Mouse (Mus musculus) thymus, postnatal 10 days (tissue): ENCODE data around the gene Sox15.

Source experiments
- DNase-seq, 2 experiments: peaks; one replicate each; pipeline ENCODE4 v3.0.0; 2021; ENCODE audit warnings: low spot score in 2 of 2

The Sox15 gene

GRCm38 (mm10) chr11:69633128-69633866 lies 21.8 kb upstream of the Sox15 start:
- DNase-seq = no peak

- DNase-seq = no peak
Observed at GRCm38 (mm10) chr11:69635471-69635870, 19.6 kb upstream of the Sox15 start.

- no peak for DNase-seq
Observed at GRCm38 (mm10) chr11:69645860-69646259, 9.3 kb upstream of the Sox15 start.

- DNase-seq = no peak
Observed at GRCm38 (mm10) chr11:69653399-69653798, 1.7 kb upstream of the Sox15 start.

- no peak for DNase-seq
Observed at GRCm38 (mm10) chr11:69654760-69655159, 354 bp upstream of the Sox15 start.

- no peak for DNase-seq
Observed at GRCm38 (mm10) chr11:69656065-69656455, 946 bp downstream of the Sox15 start.

GRCm38 (mm10) chr11:69656617-69657461 lies 1.7 kb downstream of the Sox15 start:
- DNase-seq = peak; percentile 40 to 73

GRCm38 (mm10) chr11:69657462-69657881 lies 2.4 kb downstream of the Sox15 start:
- no peak for DNase-seq

- DNase-seq = no peak
Observed at GRCm38 (mm10) chr11:69661221-69661881, 6.2 kb downstream of the Sox15 start.

GRCm38 (mm10) chr11:69662213-69662966 lies 7.3 kb downstream of the Sox15 start, which contains the start of gene Mpdu1:
Mpdu1 (minus strand) TSS chr11:69662642.
- peak; percentile 91 to 93 for DNase-seq

- DNase-seq = peak in 1 of 2 experiments; percentile 15
Observed at GRCm38 (mm10) chr11:69662967-69663671, 8.0 kb downstream of the Sox15 start.

GRCm38 (mm10) chr11:69663795-69664194 lies 8.7 kb downstream of the Sox15 start:
- DNase-seq = no peak

- no peak for DNase-seq
Observed at GRCm38 (mm10) chr11:69664841-69665240, 9.7 kb downstream of the Sox15 start.

GRCm38 (mm10) chr11:69665457-69665960 lies 10.4 kb downstream of the Sox15 start:
- no peak for DNase-seq

- DNase-seq = no peak
Observed at GRCm38 (mm10) chr11:69665961-69666664, 11.0 kb downstream of the Sox15 start, which contains the start of gene Cd68. Cd68 (minus strand) TSS chr11:69666153.

- DNase-seq = no peak
Observed at GRCm38 (mm10) chr11:69666665-69667005, 11.5 kb downstream of the Sox15 start.

GRCm38 (mm10) chr11:69670786-69671725 lies 15.9 kb downstream of the Sox15 start:
- peak; percentile 95 to 99 for DNase-seq

GRCm38 (mm10) chr11:69671726-69672124 lies 16.6 kb downstream of the Sox15 start:
- no peak for DNase-seq

GRCm38 (mm10) chr11:69672211-69672706 lies 17.1 kb downstream of the Sox15 start, which contains the start of gene Eif4a1:
Eif4a1 (minus strand) TSS chr11:69672423.
- DNase-seq = peak; percentile 98 to 100
